Mouse (Mus musculus): Measurements from ENCODE around the gene Tie1. TPM values are rescaled to one million over a fixed set of nuclear protein-coding genes. Genes with fewer than 3 reads are reported as not detected.

Tie1 gene
- 22.5 and 23.7 TPM in 2 replicates for polyA plus RNA-seq (2015; fragmentation: Nextera tagmentation; extraction: Ambion mirVana)

GRCm38 (mm10) chr4:118489717-118490132, at the start of gene Tie1:
Tie1 (minus strand) TSS chr4:118490061.
- 76% methylated on average over 8 of the region's 8 CpGs for WGBS
- no peak within 1 kb of the TSS for H3K9ac ChIP-seq
- peak; percentile 41 for ATAC-seq
- no peaks in the 10 kb centered on the region for H3K4me1 ChIP-seq (replicated peaks)
- H3K27ac ChIP-seq, result peak within 1 kb of the TSS; percentile 9; the same call in 1 of the 2 replicates
- no peak within 1 kb of the TSS for H3K4me3 ChIP-seq (replicated peaks)
- no peaks in the 10 kb centered on the region for H3K27me3 ChIP-seq (replicated peaks)
- no peaks in the 10 kb centered on the region for H3K36me3 ChIP-seq
- H3K9me3 ChIP-seq, result no peaks in the 10 kb centered on the region
- H3K4me2 ChIP-seq (replicated peaks), result 0 out of 2 replicates have a peak within 1 kb of the TSS, but pooled peaks have one; percentile 0

- no peaks in the 10 kb centered on the region for H3K36me3 ChIP-seq
- WGBS, result 24% methylated on average over 6 of the region's 6 CpGs
- no peak overlapping the region for H3K4me2 ChIP-seq (replicated peaks)
- H3K27ac ChIP-seq, result 0 out of 2 replicates have a peak overlapping the region, but pooled peaks have one; percentile 9
- H3K9ac ChIP-seq, result no peak overlapping the region
- no peak for ATAC-seq
- no peaks in the 10 kb centered on the region for H3K27me3 ChIP-seq (replicated peaks)
- no peak overlapping the region for H3K4me3 ChIP-seq (replicated peaks)
- 0 out of 2 replicates have a peak, but pooled peaks cover 10% of the 10 kb centered on the region for H3K4me1 ChIP-seq (replicated peaks)
- no peaks in the 10 kb centered on the region for H3K9me3 ChIP-seq
These were observed 47.9 kb upstream of the Tie1 start for GRCm38 (mm10) chr4:118537801-118538200.

- H3K36me3 ChIP-seq, result no peaks in the 10 kb centered on the region
- WGBS, result 90% methylated on average over 6 of the region's 6 CpGs
- H3K4me3 ChIP-seq (replicated peaks), result no peak overlapping the region
- 0 out of 2 replicates have a peak, but pooled peaks cover 10% of the 10 kb centered on the region for H3K4me1 ChIP-seq (replicated peaks)
- ATAC-seq, result no peak
- H3K27ac ChIP-seq, result no peak overlapping the region
- no peak overlapping the region for H3K4me2 ChIP-seq (replicated peaks)
- H3K27me3 ChIP-seq (replicated peaks), result no peaks in the 10 kb centered on the region
- H3K9ac ChIP-seq, result no peak overlapping the region
- H3K9me3 ChIP-seq, result no peaks in the 10 kb centered on the region
These were observed 45.7 kb upstream of the Tie1 start for GRCm38 (mm10) chr4:118535610-118536009.

GRCm38 (mm10) chr4:118533605-118534004, 43.7 kb upstream of the Tie1 start:
- no peaks in the 10 kb centered on the region for H3K27me3 ChIP-seq (replicated peaks)
- 85% methylated on average over 7 of the region's 7 CpGs for WGBS
- H3K27ac ChIP-seq, result no peak overlapping the region
- H3K36me3 ChIP-seq, result no peaks in the 10 kb centered on the region
- no peak overlapping the region for H3K9ac ChIP-seq
- no peak for ATAC-seq
- 0 out of 2 replicates have a peak, but pooled peaks cover 10% of the 10 kb centered on the region for H3K4me1 ChIP-seq (replicated peaks)
- no peak overlapping the region for H3K4me3 ChIP-seq (replicated peaks)
- no peak overlapping the region for H3K4me2 ChIP-seq (replicated peaks)
- H3K9me3 ChIP-seq, result no peaks in the 10 kb centered on the region

GRCm38 (mm10) chr4:118533156-118533555, 43.3 kb upstream of the Tie1 start:
- Histone ChIP-seq H3K9ac (no peak overlapping the region), H3K27ac (no peak overlapping the region), H3K4me1 (replicated peaks) (0 out of 2 replicates have a peak, but pooled peaks cover 8% of the 10 kb centered on the region), H3K9me3 (no peaks in the 10 kb centered on the region), H3K36me3 (no peaks in the 10 kb centered on the region), H3K27me3 (replicated peaks) (no peaks in the 10 kb centered on the region), H3K4me3 (replicated peaks) (no peak overlapping the region), H3K4me2 (replicated peaks) (no peak overlapping the region)
- WGBS, result 66% methylated on average over 3 of the region's 4 CpGs
- no peak for ATAC-seq

GRCm38 (mm10) chr4:118532663-118533062, 42.8 kb upstream of the Tie1 start:
- no peaks in the 10 kb centered on the region for H3K36me3 ChIP-seq
- 0 out of 2 replicates have a peak, but pooled peaks cover 4% of the 10 kb centered on the region for H3K4me1 ChIP-seq (replicated peaks)
- H3K27me3 ChIP-seq (replicated peaks), result no peaks in the 10 kb centered on the region
- H3K9ac ChIP-seq, result no peak overlapping the region
- H3K9me3 ChIP-seq, result no peaks in the 10 kb centered on the region
- WGBS, result 70% methylated on average over 5 of the region's 5 CpGs
- no peak overlapping the region for H3K4me3 ChIP-seq (replicated peaks)
- H3K27ac ChIP-seq, result no peak overlapping the region
- no peak overlapping the region for H3K4me2 ChIP-seq (replicated peaks)
- ATAC-seq, result no peak

GRCm38 (mm10) chr4:118527720-118528119, 37.9 kb upstream of the Tie1 start:
- Histone ChIP-seq H3K27ac (0 out of 2 replicates have a peak overlapping the region, but pooled peaks have one; percentile 91), H3K36me3 (no peaks in the 10 kb centered on the region), H3K4me1 (replicated peaks) (peaks cover 12% of the 10 kb centered on the region; the same call in 1 of the 2 replicates), H3K9ac (0 out of 2 replicates have a peak overlapping the region, but pooled peaks have one; percentile 39), H3K4me2 (replicated peaks) (peak overlapping the region; percentile 55), H3K27me3 (replicated peaks) (no peaks in the 10 kb centered on the region), H3K9me3 (no peaks in the 10 kb centered on the region), H3K4me3 (replicated peaks) (peak overlapping the region; percentile 37)
- WGBS, result 71% methylated on average over 6 of the region's 6 CpGs
- no peak; the same call in 1 of the 2 replicates for ATAC-seq

GRCm38 (mm10) chr4:118527335-118527681, 37.4 kb upstream of the Tie1 start:
- Histone ChIP-seq H3K4me1 (replicated peaks) (peaks cover 12% of the 10 kb centered on the region; the same call in 1 of the 2 replicates), H3K4me2 (replicated peaks) (peak overlapping the region; percentile 55), H3K4me3 (replicated peaks) (peak overlapping the region; percentile 37), H3K9ac (peak overlapping the region; percentile 39), H3K27me3 (replicated peaks) (no peaks in the 10 kb centered on the region), H3K36me3 (no peaks in the 10 kb centered on the region), H3K9me3 (no peaks in the 10 kb centered on the region), H3K27ac (peak overlapping the region; percentile 91)
- WGBS, result 28% methylated on average over 5 of the region's 5 CpGs
- ATAC-seq, result peak; percentile 62

- Histone ChIP-seq H3K9me3 (no peaks in the 10 kb centered on the region), H3K4me3 (replicated peaks) (peak within 1 kb of the TSS; percentile 37), H3K27ac (peak within 1 kb of the TSS; percentile 91), H3K36me3 (no peaks in the 10 kb centered on the region), H3K27me3 (replicated peaks) (no peaks in the 10 kb centered on the region), H3K4me1 (replicated peaks) (peaks cover 12% of the 10 kb centered on the region; the same call in 1 of the 2 replicates), H3K9ac (peak within 1 kb of the TSS; percentile 39), H3K4me2 (replicated peaks) (peak within 1 kb of the TSS; percentile 55)
- WGBS, result 38% methylated on average over 17 of the region's 17 CpGs
- ATAC-seq, result peak; percentile 94
These were observed 36.8 kb upstream of the Tie1 start, which contains the start of gene 2610528J11Rik for GRCm38 (mm10) chr4:118526408-118527334. 2610528J11Rik (plus strand) TSS chr4:118526999.

GRCm38 (mm10) chr4:118525779-118526178, 35.9 kb upstream of the Tie1 start:
- ATAC-seq, result no peak
- Histone ChIP-seq H3K4me2 (replicated peaks) (no peak overlapping the region), H3K4me1 (replicated peaks) (peaks cover 12% of the 10 kb centered on the region; the same call in 1 of the 2 replicates), H3K36me3 (no peaks in the 10 kb centered on the region), H3K9me3 (no peaks in the 10 kb centered on the region), H3K9ac (no peak overlapping the region), H3K27ac (no peak overlapping the region), H3K27me3 (replicated peaks) (no peaks in the 10 kb centered on the region), H3K4me3 (replicated peaks) (no peak overlapping the region)
- 65% methylated on average over 3 of the region's 3 CpGs for WGBS

GRCm38 (mm10) chr4:118523976-118524375, 34.1 kb upstream of the Tie1 start:
- Histone ChIP-seq H3K27ac (no peak overlapping the region), H3K9me3 (no peaks in the 10 kb centered on the region), H3K4me1 (replicated peaks) (peaks cover 12% of the 10 kb centered on the region; the same call in 1 of the 2 replicates), H3K4me2 (replicated peaks) (no peak overlapping the region), H3K4me3 (replicated peaks) (no peak overlapping the region), H3K27me3 (replicated peaks) (no peaks in the 10 kb centered on the region), H3K9ac (no peak overlapping the region), H3K36me3 (no peaks in the 10 kb centered on the region)
- WGBS, result 76% methylated on average over 7 of the region's 7 CpGs
- ATAC-seq, result no peak

- no peak overlapping the region for H3K9ac ChIP-seq
- no peak overlapping the region for H3K4me3 ChIP-seq (replicated peaks)
- no peaks in the 10 kb centered on the region for H3K27me3 ChIP-seq (replicated peaks)
- H3K4me2 ChIP-seq (replicated peaks), result no peak overlapping the region
- ATAC-seq, result no peak
- H3K9me3 ChIP-seq, result no peaks in the 10 kb centered on the region
- H3K27ac ChIP-seq, result no peak overlapping the region
- 87% methylated on average over 7 of the region's 7 CpGs for WGBS
- H3K36me3 ChIP-seq, result no peaks in the 10 kb centered on the region
- peaks cover 13% of the 10 kb centered on the region; the same call in 1 of the 2 replicates for H3K4me1 ChIP-seq (replicated peaks)
These were observed 32.4 kb upstream of the Tie1 start for GRCm38 (mm10) chr4:118522248-118522647.
